Mouse (Mus musculus) erythroblast, embryonic 14.5 days (primary cell): ENCODE results near the gene Tmem59. TPM values are rescaled to one million over a fixed set of nuclear protein-coding genes. Genes with fewer than 3 reads are reported as not detected.

Experiments
- H3K27me3 ChIP-seq: 2 replicates; pipeline ENCODE4 v1.6.1; 2012; ENCODE audit warnings: inconsistent platforms; ENCODE audit not compliant: control insufficient read depth
- H3K36me3 ChIP-seq: 2 replicates; pipeline ENCODE4 v1.6.1; 2012; ENCODE audit warnings: mild to moderate bottlenecking, inconsistent platforms; ENCODE audit not compliant: control insufficient read depth
- H3K4me1 ChIP-seq: 2 replicates; pipeline ENCODE4 v1.6.1; 2012; ENCODE audit warnings: inconsistent platforms; ENCODE audit not compliant: control insufficient read depth
- H3K4me3 ChIP-seq: replicated peaks from 2 replicates; pipeline ENCODE3; 2012; ENCODE audit warnings: moderate library complexity, mild to moderate bottlenecking, inconsistent platforms
- H3K9me3 ChIP-seq: 2 replicates; pipeline ENCODE4 v1.6.1; 2012; ENCODE audit warnings: low read length, inconsistent platforms, mixed read lengths; ENCODE audit not compliant: control insufficient read depth
- GATA1 ChIP-seq: IDR thresholded peaks from 2 replicates; pipeline ENCODE4 v1.6.1; 2012; ENCODE audit warnings: low read length, inconsistent platforms, mixed read lengths
- TAL1 ChIP-seq: IDR thresholded peaks from 3 replicates; pipeline ENCODE4 v1.6.1; 2012; ENCODE audit warnings: low read length, inconsistent platforms, mixed read lengths
- polyA plus RNA-seq: library from polyadenylated mRNA; stranded (reverse); fragments of >175 nt; gene quantifications from 2 replicates; pipeline ENCODE4 v1.2.3, GENCODE M21; 2012

The Tmem59 gene
- 10.0 and 10.7 TPM in 2 replicates for polyA plus RNA-seq

DNA sequence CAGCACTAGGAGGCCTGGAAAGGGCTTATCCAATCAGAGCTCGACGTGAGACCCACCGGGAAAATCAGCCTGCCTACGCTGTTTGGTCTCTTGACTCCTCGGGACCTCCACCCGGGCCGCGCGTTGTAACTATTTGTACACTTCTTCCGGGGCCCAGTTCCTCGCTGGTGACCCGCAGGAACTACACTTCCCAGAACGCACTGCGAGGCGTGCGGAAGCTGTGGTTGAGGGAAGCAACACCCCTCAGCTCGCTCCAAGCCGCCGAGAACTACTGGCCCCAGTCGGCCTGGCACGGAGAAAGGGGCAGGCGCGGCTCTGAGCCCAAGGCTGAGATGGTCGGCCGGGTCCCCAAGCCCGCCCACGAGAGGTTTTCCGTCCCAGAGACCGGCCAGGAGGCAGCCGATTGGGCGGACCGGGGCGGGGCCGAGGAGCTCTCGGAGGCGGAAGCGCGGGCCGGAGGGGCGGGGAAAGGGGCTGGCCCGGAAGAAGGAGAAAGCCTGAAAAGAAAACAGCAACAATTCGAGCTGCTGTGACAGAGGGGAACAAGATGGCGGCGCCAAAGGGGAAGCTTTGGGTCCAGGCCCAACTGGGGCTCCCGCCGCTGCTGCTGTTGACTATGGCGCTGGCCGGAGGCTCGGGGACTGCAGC lies at the start of gene Tmem59:
Tmem59 (plus strand) TSS at position 218 of the 648 bp plus-strand sequence.
- TF ChIP-seq GATA1 (no peak), TAL1 (no peak)
- H3K36me3 ChIP-seq, result peaks cover 38% of the 10 kb centered on the region
- no peaks in the 10 kb centered on the region for H3K9me3 ChIP-seq
- peak within 1 kb of the TSS; percentile 79 for H3K4me3 ChIP-seq
- peaks cover 60% of the 10 kb centered on the region for H3K4me1 ChIP-seq
- H3K27me3 ChIP-seq, result no peaks in the 10 kb centered on the region

GRCm38 (mm10) chr4:107129373-107129772 lies 48.8 kb upstream of the Tmem59 start:
- Histone ChIP-seq H3K36me3 (no peaks in the 10 kb centered on the region), H3K4me1 (no peaks in the 10 kb centered on the region), H3K27me3 (peaks cover 5% of the 10 kb centered on the region; the same call in 1 of the 2 replicates), H3K9me3 (no peaks in the 10 kb centered on the region), H3K4me3 (no peak overlapping the region)
- TF ChIP-seq GATA1 (no peak), TAL1 (no peak)

GRCm38 (mm10) chr4:107130534-107130933 lies 47.7 kb upstream of the Tmem59 start:
- no peak for TF ChIP-seq GATA1
- TF ChIP-seq TAL1, result no peak
- Histone ChIP-seq H3K4me1 (no peaks in the 10 kb centered on the region), H3K4me3 (no peak overlapping the region), H3K9me3 (no peaks in the 10 kb centered on the region), H3K36me3 (no peaks in the 10 kb centered on the region), H3K27me3 (peaks cover 5% of the 10 kb centered on the region; the same call in 1 of the 2 replicates)

GRCm38 (mm10) chr4:107134891-107135290 lies 43.3 kb upstream of the Tmem59 start:
- TF ChIP-seq GATA1 (no peak), TAL1 (no peak)
- no peaks in the 10 kb centered on the region for H3K27me3 ChIP-seq
- no peak overlapping the region for H3K4me3 ChIP-seq
- H3K9me3 ChIP-seq, result no peaks in the 10 kb centered on the region
- H3K36me3 ChIP-seq, result peaks cover 13% of the 10 kb centered on the region
- no peaks in the 10 kb centered on the region for H3K4me1 ChIP-seq

DNA sequence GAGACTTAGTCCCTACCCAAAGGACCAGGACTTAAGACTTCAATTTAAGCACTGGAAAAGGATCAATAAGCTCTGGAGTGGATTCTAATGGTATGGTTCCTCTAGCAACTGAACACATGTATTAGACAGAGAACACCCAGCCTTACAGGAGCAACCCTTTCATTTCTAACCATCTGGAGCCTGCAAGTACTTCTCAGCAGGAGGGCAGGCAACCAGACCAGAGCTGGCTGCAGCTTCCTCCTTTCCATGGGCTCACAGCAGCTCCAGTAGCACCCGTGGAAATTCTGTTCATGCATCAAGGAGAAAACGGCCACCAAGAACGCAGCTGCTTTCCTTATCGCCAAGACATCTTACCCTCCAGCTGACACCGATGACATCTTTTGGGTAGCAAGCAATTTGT lies 42.5 kb upstream of the Tmem59 start:
- Histone ChIP-seq H3K4me3 (no peak overlapping the region), H3K27me3 (no peaks in the 10 kb centered on the region), H3K4me1 (no peaks in the 10 kb centered on the region), H3K36me3 (peaks cover 13% of the 10 kb centered on the region), H3K9me3 (no peaks in the 10 kb centered on the region)
- TF ChIP-seq GATA1 (no peak), TAL1 (no peak)

GRCm38 (mm10) chr4:107136531-107136930 lies 41.7 kb upstream of the Tmem59 start:
- Histone ChIP-seq H3K4me3 (no peak overlapping the region), H3K4me1 (no peaks in the 10 kb centered on the region), H3K27me3 (no peaks in the 10 kb centered on the region), H3K36me3 (peaks cover 13% of the 10 kb centered on the region), H3K9me3 (no peaks in the 10 kb centered on the region)
- TF ChIP-seq TAL1, result no peak
- no peak for TF ChIP-seq GATA1

- Histone ChIP-seq H3K4me1 (no peaks in the 10 kb centered on the region), H3K36me3 (peaks cover 27% of the 10 kb centered on the region), H3K27me3 (no peaks in the 10 kb centered on the region), H3K4me3 (no peak overlapping the region), H3K9me3 (no peaks in the 10 kb centered on the region)
- no peak for TF ChIP-seq TAL1
- no peak for TF ChIP-seq GATA1
Measured at GRCm38 (mm10) chr4:107138948-107139835, 39.0 kb upstream of the Tmem59 start.

GRCm38 (mm10) chr4:107139836-107140631 lies 38.2 kb upstream of the Tmem59 start:
- Histone ChIP-seq H3K27me3 (no peaks in the 10 kb centered on the region), H3K9me3 (no peaks in the 10 kb centered on the region), H3K36me3 (peaks cover 32% of the 10 kb centered on the region), H3K4me3 (no peak overlapping the region), H3K4me1 (no peaks in the 10 kb centered on the region)
- TF ChIP-seq TAL1 (no peak), GATA1 (no peak)
